In the genomic region with DNA sequence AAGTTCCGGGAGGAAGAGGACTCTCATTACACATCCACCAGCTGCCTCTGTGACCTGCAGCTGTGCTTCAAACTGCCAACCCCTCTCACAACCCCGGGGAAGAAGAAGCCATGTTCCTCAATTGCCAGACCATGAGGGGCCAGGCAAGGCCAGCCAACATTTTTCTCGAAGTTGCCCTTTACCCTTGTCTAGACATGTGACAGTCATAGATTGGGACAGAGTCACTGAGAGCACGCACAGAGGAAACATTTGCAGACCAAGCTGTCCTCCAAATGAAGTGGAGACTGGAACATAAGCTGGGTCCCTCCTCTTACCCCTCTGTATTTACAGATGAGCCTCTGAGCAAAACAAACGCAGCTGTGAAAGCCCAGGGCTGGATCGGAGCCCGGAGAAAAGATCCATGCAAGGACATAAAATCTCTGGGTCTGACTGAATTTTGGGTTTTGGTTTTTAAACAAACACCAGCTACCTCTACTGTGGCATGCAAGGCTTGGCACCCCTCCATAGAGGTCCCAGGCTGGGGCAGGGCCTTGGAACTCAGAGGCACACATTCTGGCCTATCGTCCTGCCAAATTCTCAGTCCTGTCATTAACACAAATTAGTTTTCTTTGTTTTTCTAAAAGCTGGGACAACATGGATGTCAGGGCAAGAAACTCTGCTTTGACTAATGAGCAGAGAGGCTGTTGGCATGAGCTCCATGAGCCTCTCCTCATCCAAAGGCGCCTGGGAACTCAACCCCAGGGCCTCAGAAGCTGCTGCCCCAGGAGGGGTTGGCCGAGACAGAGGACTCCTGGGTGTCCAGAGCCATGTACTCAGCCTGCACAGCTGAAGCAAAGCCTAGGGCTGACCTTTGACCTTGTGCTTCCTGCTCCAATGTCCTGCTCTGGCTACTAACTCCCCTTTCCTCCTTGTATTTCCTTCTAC, we compare ENCODE assay signal across 8 mouse cellular contexts. TPM values are rescaled to one million over a fixed set of nuclear protein-coding genes. Genes with fewer than 3 reads are reported as not detected.
DNase-seq lines count a peak whose midpoint lies in the region; ATAC-seq lines count a peak whose summit lies in the region.

No protein-coding gene starts in this region.

- peak; percentile 83 for DNase-seq in adrenal gland, postnatal 10 days
- peak; percentile 85 for DNase-seq in kidney, postnatal 10 days
- no peak for DNase-seq in retina, embryonic 14.5 days (ENCODE audit: low spot score)

- H3K27ac ChIP-seq in forebrain, embryonic 16.5 days (ENCODE audit: low read length), result no peak overlapping the region
- no peak overlapping the region for H3K27ac ChIP-seq in forebrain, embryonic 12.5 days
- H3K27ac ChIP-seq in heart, embryonic 12.5 days (ENCODE audit: poor library complexity, severe bottlenecking), result peak overlapping the region; percentile 28; the same call in 1 of the 2 replicates
- H3K27ac ChIP-seq in liver, embryonic 16.5 days (ENCODE audit: low read length), result peak overlapping the region; percentile 80
- peak overlapping the region; percentile 82 for H3K27ac ChIP-seq in stomach, embryonic 14.5 days (ENCODE audit: low read length)

- no peak overlapping the region for H3K4me3 ChIP-seq in forebrain, embryonic 16.5 days (replicated peaks; ENCODE audit: low read length)
- H3K4me3 ChIP-seq in forebrain, embryonic 12.5 days (replicated peaks), result no peak overlapping the region
- H3K4me3 ChIP-seq in heart, embryonic 12.5 days, result no peak overlapping the region
- no peak overlapping the region for H3K4me3 ChIP-seq in liver, embryonic 16.5 days (ENCODE audit: low read depth, low read length)
- no peak overlapping the region for H3K4me3 ChIP-seq in stomach, embryonic 14.5 days (ENCODE audit: low read depth, low read length)

- 48% methylated on average over 10 of the region's 10 CpGs for WGBS in forebrain, embryonic 16.5 days
- WGBS in forebrain, embryonic 12.5 days, result 87% methylated on average over 10 of the region's 10 CpGs
- WGBS in heart, embryonic 12.5 days, result 74% methylated on average over 10 of the region's 10 CpGs
- WGBS in liver, embryonic 16.5 days (ENCODE audit: insufficient replicate concordance), result 63% methylated on average over 10 of the region's 10 CpGs
- 47% methylated on average over 10 of the region's 10 CpGs for WGBS in stomach, embryonic 14.5 days

- H3K36me3 ChIP-seq in forebrain, embryonic 16.5 days (ENCODE audit: control insufficient read depth, insufficient read depth), result peaks cover 13% of the 10 kb centered on the region
- H3K36me3 ChIP-seq in forebrain, embryonic 12.5 days (replicated peaks), result peaks cover 62% of the 10 kb centered on the region
- peaks cover 67% of the 10 kb centered on the region for H3K36me3 ChIP-seq in heart, embryonic 12.5 days
- peaks cover 49% of the 10 kb centered on the region for H3K36me3 ChIP-seq in liver, embryonic 16.5 days (ENCODE audit: control insufficient read depth, insufficient read depth)
- H3K36me3 ChIP-seq in stomach, embryonic 14.5 days (ENCODE audit: control insufficient read depth, insufficient read depth, low read length), result peaks cover 46% of the 10 kb centered on the region

- no peaks in the 10 kb centered on the region for H3K9me3 ChIP-seq in forebrain, embryonic 16.5 days (ENCODE audit: control insufficient read depth, low read length)
- H3K9me3 ChIP-seq in forebrain, embryonic 12.5 days, result no peaks in the 10 kb centered on the region
- no peaks in the 10 kb centered on the region for H3K9me3 ChIP-seq in heart, embryonic 12.5 days (replicated peaks)
- no peaks in the 10 kb centered on the region for H3K9me3 ChIP-seq in liver, embryonic 16.5 days (replicated peaks; ENCODE audit: control insufficient read depth, low read length)
- no peaks in the 10 kb centered on the region for H3K9me3 ChIP-seq in stomach, embryonic 14.5 days (ENCODE audit: control insufficient read depth, low read depth, low read length)

- H3K27me3 ChIP-seq in forebrain, embryonic 16.5 days (replicated peaks; ENCODE audit: control insufficient read depth, insufficient read depth, low read length), result no peaks in the 10 kb centered on the region
- H3K27me3 ChIP-seq in forebrain, embryonic 12.5 days, result no peaks in the 10 kb centered on the region
- H3K27me3 ChIP-seq in heart, embryonic 12.5 days (replicated peaks), result no peaks in the 10 kb centered on the region
- H3K27me3 ChIP-seq in liver, embryonic 16.5 days (ENCODE audit: control insufficient read depth, insufficient read depth, low read depth, low read length), result no peaks in the 10 kb centered on the region
- H3K27me3 ChIP-seq in stomach, embryonic 14.5 days (ENCODE audit: control insufficient read depth, insufficient read depth, low read length), result no peaks in the 10 kb centered on the region

- H3K4me2 ChIP-seq in forebrain, embryonic 16.5 days (ENCODE audit: low read length), result no peak overlapping the region
- H3K4me2 ChIP-seq in forebrain, embryonic 12.5 days, result no peak overlapping the region
- no peak overlapping the region for H3K4me2 ChIP-seq in heart, embryonic 12.5 days
- no peak overlapping the region for H3K4me2 ChIP-seq in liver, embryonic 16.5 days (ENCODE audit: low read depth, low read length)
- H3K4me2 ChIP-seq in stomach, embryonic 14.5 days (replicated peaks; ENCODE audit: low read depth, low read length), result no peak overlapping the region

- ATAC-seq in forebrain, embryonic 16.5 days, result peak; percentile 49
- no peak for ATAC-seq in forebrain, embryonic 12.5 days (ENCODE audit: low FRiP score)
- no peak for ATAC-seq in heart, embryonic 12.5 days (ENCODE audit: insufficient number of reproducible peaks, low FRiP score)
- peak; percentile 79 for ATAC-seq in liver, embryonic 16.5 days (ENCODE audit: low read depth)
- peak; percentile 38; the same call in 1 of the 2 replicates for ATAC-seq in stomach, embryonic 14.5 days (ENCODE audit: insufficient number of reproducible peaks, insufficient read depth, low FRiP score, low read depth)

- H3K9ac ChIP-seq in forebrain, embryonic 16.5 days (replicated peaks; ENCODE audit: low read depth, low read length), result no peak overlapping the region
- H3K9ac ChIP-seq in forebrain, embryonic 12.5 days, result no peak overlapping the region
- H3K9ac ChIP-seq in heart, embryonic 12.5 days, result no peak overlapping the region
- H3K9ac ChIP-seq in liver, embryonic 16.5 days (ENCODE audit: low read depth, low read length), result no peak overlapping the region
- H3K9ac ChIP-seq in stomach, embryonic 14.5 days (replicated peaks; ENCODE audit: low read depth, low read length), result no peak overlapping the region

- H3K4me1 ChIP-seq in forebrain, embryonic 16.5 days (replicated peaks; ENCODE audit: control insufficient read depth, insufficient read depth, low read length), result peaks cover 38% of the 10 kb centered on the region
- H3K4me1 ChIP-seq in forebrain, embryonic 12.5 days, result peaks cover 24% of the 10 kb centered on the region
- peaks cover 56% of the 10 kb centered on the region for H3K4me1 ChIP-seq in heart, embryonic 12.5 days (replicated peaks)
- H3K4me1 ChIP-seq in liver, embryonic 16.5 days (ENCODE audit: control insufficient read depth, low read depth, low read length), result peaks cover 51% of the 10 kb centered on the region
- H3K4me1 ChIP-seq in stomach, embryonic 14.5 days (ENCODE audit: control insufficient read depth, insufficient read depth, low read length), result peaks cover 38% of the 10 kb centered on the region

RNA-seq across cellular contexts. Expression of a gene that starts 36.5 kb away (rescaled TPM):
- polyA plus RNA-seq in forebrain, embryonic 16.5 days (2015; fragmentation: Nextera tagmentation; extraction: Ambion mirVana), result 0.27 and 0.81 TPM in 2 replicates
- polyA plus RNA-seq in forebrain, embryonic 12.5 days (2016; fragmentation: Nextera tagmentation; extraction: Ambion mirVana), result 0.24 and 0.57 TPM in 2 replicates
- under 1 TPM; 0.15 to 0.67 TPM for total RNA-seq in adrenal gland, postnatal 10 days (2021)
- 0.17 and 0.27 TPM in 2 replicates for polyA plus RNA-seq in heart, embryonic 12.5 days (2016; fragmentation: Nextera tagmentation; extraction: Ambion mirVana)
- polyA plus RNA-seq in liver, embryonic 16.5 days (2015; fragmentation: Nextera tagmentation; extraction: Ambion mirVana), result 0.09 and 0.12 TPM in 2 replicates
- polyA plus RNA-seq in stomach, embryonic 14.5 days (2014; fragmentation: Nextera tagmentation; extraction: Ambion mirVana), result 0.67 and 1.1 TPM in 2 replicates

RNA-seq across cellular contexts. Expression of a gene that starts 44.4 kb away (rescaled TPM):
- polyA plus RNA-seq in forebrain, embryonic 16.5 days (2015; fragmentation: Nextera tagmentation; extraction: Ambion mirVana), result 150 and 155 TPM in 2 replicates
- 159 and 171 TPM in 2 replicates for polyA plus RNA-seq in forebrain, embryonic 12.5 days (2016; fragmentation: Nextera tagmentation; extraction: Ambion mirVana)
- total RNA-seq in adrenal gland, postnatal 10 days (2021), result 100 to 1,000 TPM; 236 to 261 TPM
- 317 and 318 TPM in 2 replicates for polyA plus RNA-seq in heart, embryonic 12.5 days (2016; fragmentation: Nextera tagmentation; extraction: Ambion mirVana)
- polyA plus RNA-seq in liver, embryonic 16.5 days (2015; fragmentation: Nextera tagmentation; extraction: Ambion mirVana), result 130 and 137 TPM in 2 replicates
- 272 and 280 TPM in 2 replicates for polyA plus RNA-seq in stomach, embryonic 14.5 days (2014; fragmentation: Nextera tagmentation; extraction: Ambion mirVana)

RNA-seq across cellular contexts. Expression of a gene that starts 54.1 kb away (rescaled TPM):
- 1.7 and 2.9 TPM in 2 replicates for polyA plus RNA-seq in forebrain, embryonic 16.5 days (2015; fragmentation: Nextera tagmentation; extraction: Ambion mirVana)
- polyA plus RNA-seq in forebrain, embryonic 12.5 days (2016; fragmentation: Nextera tagmentation; extraction: Ambion mirVana), result 1.1 and 1.9 TPM in 2 replicates
- total RNA-seq in adrenal gland, postnatal 10 days (2021), result 1 to 10 TPM; 1.2 to 2.1 TPM
- polyA plus RNA-seq in heart, embryonic 12.5 days (2016; fragmentation: Nextera tagmentation; extraction: Ambion mirVana), result 1.1 and 1.3 TPM in 2 replicates
- polyA plus RNA-seq in liver, embryonic 16.5 days (2015; fragmentation: Nextera tagmentation; extraction: Ambion mirVana), result 0.16 and 0.19 TPM in 2 replicates
- polyA plus RNA-seq in stomach, embryonic 14.5 days (2014; fragmentation: Nextera tagmentation; extraction: Ambion mirVana), result 1.4 and 1.5 TPM in 2 replicates

Comparison
In these comparisons a context has a peak if more than half of its experiments do, and no peak if none do; other contexts are left out.
1. ATAC-seq: peak in forebrain, embryonic 16.5 days (single experiment), liver, embryonic 16.5 days (single experiment) and stomach, embryonic 14.5 days (single experiment); none in forebrain, embryonic 12.5 days (single experiment) and heart, embryonic 12.5 days (single experiment).
2. H3K27ac ChIP-seq: peak in heart, embryonic 12.5 days (single experiment), liver, embryonic 16.5 days (single experiment) and stomach, embryonic 14.5 days (single experiment); none in forebrain, embryonic 16.5 days (single experiment) and forebrain, embryonic 12.5 days (single experiment).